Mouse (Mus musculus) adrenal gland, postnatal 4 days (tissue): ENCODE measurements around the gene Prkcsh. TPM values are rescaled to one million over a fixed set of nuclear protein-coding genes. Genes with fewer than 3 reads are reported as not detected.

ENCODE experiments used
- DNase-seq, 2 experiments: peaks; one replicate each; pipeline ENCODE4 v3.0.0; 2021 to 2022; ENCODE audit warnings: low spot score in 2 of 2, mixed read lengths in 2 of 2
- long read RNA-seq, 2 experiments: library from polyadenylated mRNA; stranded (forward); transcript quantifications; one replicate each; pipeline ENCODE4 v2.0.0; 2021
- total RNA-seq, 2 experiments: library from RNA; stranded (reverse); gene quantifications; 2 replicates each; pipeline ENCODE4 v1.2.3; 2021

Prkcsh gene
- total RNA-seq, result 100 to 1,000 TPM; 148 to 155 TPM
- long read RNA-seq, experiment 1, transcript Prkcsh-201 (18 exons, 2,012 nt), result major isoform, 51 of 130 reads
- long read RNA-seq, experiment 1, transcript Prkcsh-202 (18 exons, 1,983 nt), result minor isoform, 37 of 130 reads
- long read RNA-seq, experiment 1, partial matches to known transcripts, result 25 of 130 reads
- long read RNA-seq, experiment 1, other reads (novel, unspliced or antisense), result 13 of 130 reads
- long read RNA-seq, experiment 2, transcript Prkcsh-202 (18 exons, 1,983 nt), result major isoform, 88 of 277 reads
- long read RNA-seq, experiment 2, transcript Prkcsh-201 (18 exons, 2,012 nt), result minor isoform, 87 of 277 reads
- long read RNA-seq, experiment 2, transcript Prkcsh-205 (18 exons, 2,228 nt), result minor isoform, 13 of 277 reads
- long read RNA-seq, experiment 2, partial matches to known transcripts, result 54 of 277 reads
- long read RNA-seq, experiment 2, other reads (novel, unspliced or antisense), result 35 of 277 reads

DNA sequence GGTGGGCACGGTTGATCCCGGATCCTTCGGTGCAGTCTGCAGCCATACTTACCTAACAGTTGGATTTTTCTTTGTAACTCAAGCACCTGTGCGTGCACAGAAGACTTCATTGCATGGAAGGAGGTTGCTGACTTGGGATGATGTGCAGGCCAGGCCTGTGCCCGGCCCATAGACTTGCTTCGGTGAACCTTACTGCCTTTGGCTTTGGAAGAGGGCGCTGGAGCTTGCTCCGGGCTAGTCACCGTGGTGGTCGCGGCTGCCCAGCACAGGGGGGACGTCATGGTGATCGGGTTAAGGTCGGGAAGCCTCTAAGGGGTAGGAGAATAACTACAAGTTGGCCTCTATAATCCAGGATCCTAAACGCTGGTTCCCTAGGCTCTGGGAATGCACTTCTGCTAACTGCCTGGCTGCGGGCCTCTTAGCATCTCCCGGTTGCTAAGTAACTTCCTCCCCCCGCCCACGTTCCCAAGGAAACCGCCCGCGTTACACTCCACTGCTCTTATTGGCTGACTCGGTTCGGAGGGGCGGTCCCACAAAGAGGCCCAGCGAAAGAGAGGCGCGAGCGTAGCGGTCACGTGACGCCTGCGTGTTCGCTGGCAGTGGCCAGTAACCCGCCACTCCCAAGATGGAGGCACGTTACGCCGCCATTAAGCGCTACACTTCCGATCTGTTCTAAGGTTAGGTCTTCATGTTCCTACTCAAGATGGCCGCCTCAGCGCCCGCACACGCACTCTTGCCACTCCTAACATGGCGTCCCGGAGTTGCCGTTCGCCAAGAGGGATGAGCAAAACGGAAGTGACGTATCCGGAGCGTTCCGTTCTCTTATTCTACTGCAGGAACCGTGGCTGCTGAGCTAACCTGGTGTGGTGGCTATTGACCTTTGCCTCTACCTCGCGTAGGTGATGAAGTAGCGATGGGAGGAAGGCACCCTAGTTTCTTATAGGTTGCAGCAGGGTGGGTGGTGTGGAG is at the start of gene Prkcsh, which contains the start of gene Ccdc151:
Gene Prkcsh (plus strand): TSS at position 613 of the 969 bp plus-strand sequence.
Gene Ccdc151 (minus strand): TSS at position 441 of the 969 bp plus-strand sequence.
- peak; percentile 93 to 98 for DNase-seq

DNA sequence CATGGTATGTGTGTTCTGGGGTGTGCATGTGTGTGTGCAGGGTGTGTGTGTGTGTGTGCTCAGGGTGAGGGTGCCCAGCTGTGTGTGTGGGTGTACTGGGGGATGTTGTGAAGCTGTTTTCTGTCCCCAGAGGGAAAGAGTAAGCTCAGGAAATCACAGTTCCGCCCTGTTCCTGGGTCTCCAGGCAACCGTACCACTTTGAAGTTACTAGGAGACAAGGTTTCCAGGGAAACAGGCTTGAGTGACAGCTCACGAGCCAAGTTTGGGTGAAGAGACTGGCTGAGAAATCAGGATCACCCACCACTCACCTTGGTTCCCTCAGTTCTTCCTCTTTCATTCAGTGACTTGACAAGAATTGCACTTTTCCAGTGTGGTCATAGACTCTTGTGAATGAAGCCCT is 49.0 kb upstream of the Prkcsh start:
- no peak for DNase-seq

DNA sequence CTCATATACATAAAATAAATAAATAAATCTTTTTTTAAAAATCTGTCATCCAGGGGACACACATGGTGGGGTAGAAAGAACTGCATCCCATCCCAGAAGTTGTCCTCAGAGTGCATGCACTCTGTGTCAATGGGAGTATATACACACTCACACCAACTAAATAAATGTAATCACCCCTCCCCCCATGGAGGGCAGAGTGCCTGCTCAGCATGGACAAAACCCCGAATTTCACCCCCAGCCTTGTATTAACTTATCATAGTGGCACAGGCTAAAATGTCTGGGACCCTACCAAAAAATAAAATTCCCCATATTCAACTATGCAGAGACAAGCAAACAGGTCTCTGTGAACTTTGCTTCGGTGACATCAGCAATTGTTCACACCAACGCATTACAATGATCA is 48.0 kb upstream of the Prkcsh start:
- no peak for DNase-seq

DNA sequence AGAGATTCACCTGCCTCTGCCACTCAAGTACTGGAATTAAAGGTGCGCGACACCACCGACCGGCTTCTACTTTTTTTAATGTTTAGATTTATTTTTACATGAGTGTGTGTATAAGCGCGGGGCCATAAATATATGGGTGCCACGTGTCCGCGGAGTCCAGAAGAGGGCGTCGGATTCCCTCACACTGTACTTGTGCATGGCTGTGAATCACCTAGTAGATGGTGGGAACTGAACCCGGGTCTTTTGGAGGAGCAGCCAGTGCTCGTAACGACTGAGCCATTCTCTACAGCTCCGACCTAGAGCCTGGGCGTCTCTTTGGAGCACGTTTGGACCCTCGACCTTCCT is 47.4 kb upstream of the Prkcsh start:
- DNase-seq, result no peak

DNA sequence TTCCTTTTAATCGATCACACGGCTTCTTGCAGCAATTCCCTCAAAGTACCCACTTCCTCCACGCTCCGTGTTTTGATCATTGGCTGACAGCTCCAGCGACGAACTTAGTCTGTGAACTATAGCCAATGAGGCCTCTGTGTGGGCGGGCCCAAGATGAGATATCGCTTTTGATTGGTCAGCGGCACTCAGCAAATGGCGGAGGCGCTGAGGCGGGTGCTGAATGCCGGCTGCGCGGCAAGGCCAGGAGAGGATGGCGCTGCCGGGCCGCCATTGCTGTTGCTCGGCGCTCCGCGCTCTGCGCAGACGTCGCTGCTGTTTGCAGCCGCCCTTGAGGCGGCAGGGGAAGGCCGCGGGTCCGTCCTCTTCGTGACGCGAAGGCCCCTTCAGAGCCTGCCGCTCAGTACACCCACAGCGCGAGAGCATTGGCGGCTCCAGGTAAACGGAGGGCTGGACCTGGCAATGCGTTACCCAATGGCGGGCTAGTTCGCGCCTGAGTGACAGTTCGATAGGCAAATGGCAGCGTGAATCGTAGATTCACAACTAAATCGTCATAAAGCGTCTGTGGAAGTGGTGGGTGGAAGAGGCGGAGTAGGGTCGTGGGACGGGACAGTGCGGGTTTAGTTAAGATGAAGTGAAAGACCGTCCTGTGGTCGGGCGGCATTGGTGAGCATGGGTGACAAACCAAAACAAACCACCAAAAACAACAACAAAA is 46.9 kb upstream of the Prkcsh start, which contains the start of gene Swsap1:
Gene Swsap1 (plus strand): TSS at position 186 of the 712 bp plus-strand sequence.
- DNase-seq, result peak; percentile 86 to 96

DNA sequence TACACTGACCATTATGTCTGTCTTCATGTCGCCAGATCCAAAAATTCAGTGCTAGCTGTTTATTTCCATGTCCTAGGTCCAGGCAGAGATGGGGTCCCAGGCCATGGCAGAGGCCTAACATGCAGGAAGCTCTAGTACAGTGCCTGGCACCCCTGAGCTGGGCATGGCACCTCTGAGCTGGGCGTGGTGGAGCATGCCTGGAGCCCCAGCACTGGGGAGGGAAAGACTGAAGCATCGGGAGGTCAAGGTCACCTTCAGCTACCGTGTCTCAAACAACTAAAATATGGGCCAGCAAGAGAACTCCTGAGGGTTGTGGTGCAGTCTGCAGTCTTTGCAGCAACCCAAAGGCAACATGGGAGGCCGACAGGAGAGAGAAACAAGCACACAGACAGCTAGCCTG is 44.2 kb upstream of the Prkcsh start:
- no peak for DNase-seq

DNA sequence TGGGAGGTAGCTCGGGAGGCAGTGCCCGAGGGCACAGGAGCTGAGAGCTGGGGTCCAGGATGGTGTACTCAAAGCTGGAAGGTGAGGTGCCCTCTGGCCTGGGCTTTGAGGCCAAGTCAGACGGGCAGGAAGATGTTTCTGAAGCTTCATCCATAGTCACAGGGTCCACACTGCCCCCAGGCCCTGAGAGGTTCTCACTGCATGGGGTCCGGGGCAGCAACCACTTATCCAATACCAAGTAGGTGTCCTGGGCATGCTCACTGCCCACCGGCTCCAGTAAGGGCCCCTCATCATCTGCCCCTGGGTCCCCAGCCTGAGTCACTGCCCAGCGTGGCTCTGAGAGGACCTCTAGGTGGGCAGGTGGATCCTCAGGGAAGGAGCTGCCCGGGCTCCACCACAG is 43.4 kb upstream of the Prkcsh start:
- DNase-seq, result no peak

DNA sequence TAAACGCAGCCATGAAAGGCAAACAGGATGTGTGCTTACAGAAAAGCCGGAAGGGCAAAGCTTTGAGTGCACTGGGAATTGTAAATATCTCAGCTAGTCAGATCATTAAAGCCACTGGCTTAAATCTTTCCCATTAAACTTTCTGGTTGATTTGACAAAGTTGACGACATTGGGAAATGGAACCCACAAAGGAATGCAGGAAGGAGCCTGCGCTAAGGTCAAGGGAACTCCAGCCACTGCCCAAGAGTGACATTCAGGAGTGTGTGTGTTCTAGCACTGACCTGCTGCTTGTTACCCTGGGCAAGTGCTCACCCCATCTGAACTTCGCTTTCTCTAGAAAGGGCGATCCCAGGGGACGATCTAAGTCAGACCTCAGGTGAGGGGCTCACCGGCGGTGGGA is 42.5 kb upstream of the Prkcsh start:
- DNase-seq, result no peak

DNA sequence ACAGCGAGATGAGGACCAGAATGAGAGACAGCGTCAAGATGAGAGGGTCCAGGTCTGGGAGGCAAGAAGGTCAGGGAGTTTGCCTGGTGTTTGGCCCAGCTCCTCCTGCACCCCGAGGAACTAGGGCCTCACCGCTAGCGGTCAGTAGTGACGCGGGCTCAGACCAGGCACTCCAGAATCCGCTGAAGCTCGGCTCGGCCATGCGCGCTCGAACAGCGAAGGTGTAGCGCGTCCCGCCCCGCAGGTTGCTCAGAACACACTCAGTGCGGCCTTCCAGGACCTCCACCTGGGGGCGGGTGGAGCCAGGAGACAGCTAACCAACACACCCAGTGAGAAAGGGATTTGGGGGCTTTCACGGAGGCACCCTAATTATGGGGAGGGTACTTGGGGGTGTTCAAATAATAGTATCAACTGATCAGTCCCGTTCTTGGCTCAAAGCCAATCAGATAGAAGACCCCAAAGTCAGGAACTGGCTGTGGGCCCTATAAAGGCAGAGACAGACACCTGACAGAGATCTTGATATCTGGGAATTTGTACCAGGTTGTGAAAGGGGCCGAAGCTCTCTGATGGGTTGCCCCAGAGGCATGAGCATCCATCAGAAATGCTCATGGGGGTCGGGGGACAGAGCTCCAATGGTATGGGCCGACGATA is 41.9 kb upstream of the Prkcsh start:
- no peak for DNase-seq

DNA sequence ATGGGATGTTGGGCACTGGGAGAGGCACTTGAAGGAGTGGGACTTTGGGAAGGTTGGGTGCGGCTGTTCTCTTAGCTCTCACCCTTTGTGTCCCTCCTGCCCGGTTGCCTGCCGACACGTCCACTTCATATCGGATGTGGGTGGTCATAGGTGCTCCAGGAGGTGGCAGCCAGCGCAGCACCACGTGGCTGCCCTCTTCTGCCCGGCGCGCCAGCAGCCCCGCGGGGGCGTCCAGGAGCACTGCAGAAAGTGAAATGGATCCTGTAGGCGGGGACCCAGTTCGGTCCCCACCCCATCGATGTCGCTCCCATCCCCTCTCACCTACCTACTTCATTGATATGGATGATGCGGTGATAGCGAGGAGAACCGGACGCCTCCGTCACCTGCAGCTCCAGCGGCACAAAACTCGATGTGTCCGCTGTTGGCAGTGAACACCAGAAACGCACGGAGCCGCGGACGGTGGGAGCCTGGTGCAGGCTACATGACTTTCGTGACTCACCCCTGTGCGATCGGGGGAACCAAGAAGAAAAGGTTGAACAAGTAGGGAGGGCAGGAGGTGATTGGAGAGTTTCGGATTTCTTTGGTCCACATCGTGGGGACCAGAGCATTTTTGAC is 41.1 kb upstream of the Prkcsh start:
- DNase-seq, result no peak

DNA sequence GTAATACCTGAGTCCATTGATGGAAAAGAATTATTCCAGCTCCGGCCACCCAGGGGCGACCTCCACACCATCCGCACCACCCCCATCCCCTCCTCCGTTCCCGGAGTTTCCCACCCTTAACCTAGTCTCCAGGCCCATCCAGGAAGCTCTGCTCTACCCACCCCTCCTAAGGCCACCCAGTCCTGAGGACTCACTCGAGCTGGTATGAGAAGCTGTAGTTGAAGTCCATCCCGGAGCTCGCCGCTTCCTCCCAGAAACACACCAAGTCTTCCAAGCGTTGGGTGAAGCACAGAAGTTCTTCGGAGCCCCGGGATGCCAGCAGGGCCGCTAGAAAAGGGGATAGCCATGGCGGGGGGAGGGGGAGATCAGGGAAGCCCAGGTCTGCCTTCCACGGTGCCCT is 40.6 kb upstream of the Prkcsh start:
- DNase-seq, result no peak

DNA sequence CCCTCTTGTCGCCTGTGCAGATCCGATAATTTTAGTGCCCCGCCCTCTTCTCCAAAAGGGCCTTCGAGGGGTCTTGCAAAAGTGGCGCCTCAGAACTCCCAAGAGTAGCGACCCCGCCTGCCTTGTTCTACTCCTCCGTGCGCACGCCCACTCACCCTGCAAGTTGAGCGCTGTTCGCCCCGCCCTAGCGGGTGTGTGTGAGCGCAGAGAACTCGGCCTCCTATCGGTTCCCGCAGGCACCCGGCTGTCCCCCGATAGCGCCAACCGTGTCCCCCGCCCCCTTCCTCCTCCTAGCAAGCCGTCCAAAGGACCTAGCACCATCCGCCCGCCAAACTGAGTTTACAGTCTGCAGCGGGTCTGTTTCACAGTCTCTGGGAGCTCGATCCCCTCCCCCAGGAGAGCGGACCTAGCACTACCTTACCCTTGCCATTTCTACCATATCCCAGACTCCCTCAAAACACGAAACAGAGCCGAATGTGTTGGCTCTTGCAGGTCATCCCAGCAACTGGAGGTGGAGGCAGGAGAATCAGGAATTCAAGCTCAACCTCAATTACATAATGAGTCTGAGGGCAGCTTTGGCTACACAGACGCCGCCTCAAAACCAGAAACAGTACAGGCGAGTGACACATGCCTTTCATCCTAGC is 40.1 kb upstream of the Prkcsh start:
- peak; percentile 35 to 49 for DNase-seq

DNA sequence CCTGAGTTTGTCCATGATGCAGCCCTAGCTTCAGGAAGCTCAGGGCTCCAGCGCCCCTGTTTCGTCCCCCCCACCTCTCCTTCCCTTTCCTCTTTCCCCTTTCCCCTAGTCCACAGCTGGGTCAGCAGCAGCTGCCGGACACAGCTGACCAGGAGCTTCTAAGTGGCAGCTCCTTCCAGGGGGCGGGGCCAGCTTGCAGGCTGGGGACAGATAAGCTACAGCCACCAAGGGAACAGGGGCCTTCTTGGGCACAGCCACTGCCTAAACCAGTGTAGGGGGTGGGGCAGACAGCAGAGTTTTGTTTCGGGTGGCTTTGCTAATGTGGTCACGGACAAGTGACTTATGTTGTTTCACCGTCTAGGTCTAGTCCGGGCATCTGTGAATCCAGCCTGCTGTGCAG is 39.2 kb upstream of the Prkcsh start, which contains the start of gene Epor:
Gene Epor (minus strand): TSS at position 90 of the 400 bp plus-strand sequence.
- no peak for DNase-seq

DNA sequence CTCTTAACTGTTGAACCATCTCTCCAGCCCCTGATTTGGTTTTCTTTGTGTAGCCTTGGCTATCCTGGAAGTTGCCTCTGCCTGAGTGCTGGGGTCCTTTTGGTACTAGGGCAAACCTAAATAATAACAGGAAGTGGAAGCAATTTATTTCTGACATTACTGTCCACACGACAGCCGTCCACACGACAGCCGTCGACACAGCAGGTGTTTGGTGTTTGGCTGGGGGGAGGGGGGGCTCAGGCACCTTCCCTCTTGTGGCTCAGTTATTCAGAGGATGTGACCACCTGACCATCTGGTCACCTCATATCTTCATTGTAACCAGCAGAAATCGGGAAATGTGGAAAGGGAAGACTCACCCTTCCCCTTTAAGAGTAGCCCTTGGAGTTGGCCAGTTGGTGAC is 33.7 kb upstream of the Prkcsh start:
- no peak for DNase-seq

DNA sequence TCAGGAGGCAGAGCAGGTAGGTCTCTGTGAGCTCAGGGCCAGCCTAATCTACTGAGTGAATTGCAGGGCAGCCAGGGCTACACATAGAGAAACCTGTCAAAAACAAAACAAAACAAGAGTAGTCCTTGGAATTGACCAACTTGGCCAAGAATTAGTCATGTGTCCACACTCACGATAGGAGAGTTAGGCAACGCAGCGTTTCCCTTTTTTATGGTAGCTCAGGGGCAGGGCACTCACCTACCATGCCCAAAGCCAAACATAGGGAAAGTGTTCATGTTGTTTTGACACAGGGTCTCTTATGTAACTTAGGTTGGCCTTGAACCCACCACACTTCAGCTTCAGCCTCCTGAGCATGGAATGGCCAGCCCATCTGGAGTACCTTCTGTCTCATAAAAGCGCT is 33.3 kb upstream of the Prkcsh start:
- DNase-seq, result no peak

DNA sequence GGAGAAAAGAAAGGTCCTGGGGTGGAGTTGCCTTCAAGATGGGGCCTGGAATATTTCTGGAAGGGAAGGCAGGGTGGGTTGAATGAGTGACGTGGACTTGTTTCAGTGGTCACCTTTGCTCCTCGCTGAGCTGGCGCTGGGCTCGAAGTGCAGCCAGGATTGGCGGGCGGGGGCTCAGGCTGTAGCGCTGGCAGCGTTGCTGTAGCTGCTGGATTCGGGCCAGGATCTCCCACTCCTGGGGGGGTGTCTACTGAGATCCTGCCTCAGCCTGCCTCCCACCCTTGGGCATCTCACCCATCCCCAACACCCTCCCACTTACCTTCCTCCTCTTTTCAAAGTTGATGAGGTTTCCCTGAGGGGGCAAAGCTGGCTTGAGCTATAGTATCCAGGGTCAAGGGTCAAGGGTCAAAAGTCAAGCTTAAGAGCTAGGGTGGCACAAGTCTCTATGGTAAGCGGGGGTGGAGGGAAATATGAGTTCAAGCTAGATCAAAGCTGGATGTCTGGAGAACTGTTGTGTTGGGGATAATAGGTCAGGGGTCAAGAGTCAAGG is 25.9 kb upstream of the Prkcsh start:
- DNase-seq, result no peak

DNA sequence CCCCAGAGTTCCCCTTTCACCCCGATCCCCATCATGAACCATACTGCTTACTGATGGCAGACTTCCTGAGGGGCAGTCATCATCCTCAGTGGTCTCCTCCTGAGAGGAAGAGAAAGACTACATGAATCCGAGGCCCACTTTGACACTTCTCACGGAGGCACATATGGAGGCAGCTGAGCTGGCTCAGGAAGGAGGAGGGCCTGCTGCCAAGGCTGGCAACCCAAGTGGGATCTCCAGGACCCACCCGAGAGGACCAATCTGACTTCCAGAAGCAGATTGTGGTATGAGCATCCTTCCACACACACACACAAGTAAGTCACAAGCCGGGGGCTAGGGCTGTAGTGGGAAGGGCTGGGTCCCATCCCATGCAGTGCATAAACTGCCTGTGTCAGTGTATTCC is 25.3 kb upstream of the Prkcsh start:
- DNase-seq, result no peak

DNA sequence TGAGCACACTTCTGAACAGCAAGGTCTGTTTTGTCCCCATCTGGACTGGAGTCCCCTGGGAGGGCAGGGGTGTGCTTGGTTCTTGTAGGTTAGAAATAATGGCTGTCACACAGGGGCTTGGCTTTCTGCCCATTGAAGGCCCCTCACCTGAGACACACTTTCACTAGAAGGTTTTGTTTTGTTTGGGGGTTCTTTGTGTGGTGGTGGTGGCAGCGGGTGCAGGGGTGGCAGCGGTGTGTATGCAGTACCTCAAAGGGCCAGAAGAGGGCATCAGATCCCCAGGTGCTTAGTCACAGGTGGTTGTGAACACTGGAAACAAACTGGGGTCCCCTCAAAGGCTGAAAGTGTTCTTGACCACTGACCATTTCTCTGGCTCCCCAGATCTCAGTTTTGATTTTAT is 24.6 kb upstream of the Prkcsh start:
- no peak for DNase-seq

DNA sequence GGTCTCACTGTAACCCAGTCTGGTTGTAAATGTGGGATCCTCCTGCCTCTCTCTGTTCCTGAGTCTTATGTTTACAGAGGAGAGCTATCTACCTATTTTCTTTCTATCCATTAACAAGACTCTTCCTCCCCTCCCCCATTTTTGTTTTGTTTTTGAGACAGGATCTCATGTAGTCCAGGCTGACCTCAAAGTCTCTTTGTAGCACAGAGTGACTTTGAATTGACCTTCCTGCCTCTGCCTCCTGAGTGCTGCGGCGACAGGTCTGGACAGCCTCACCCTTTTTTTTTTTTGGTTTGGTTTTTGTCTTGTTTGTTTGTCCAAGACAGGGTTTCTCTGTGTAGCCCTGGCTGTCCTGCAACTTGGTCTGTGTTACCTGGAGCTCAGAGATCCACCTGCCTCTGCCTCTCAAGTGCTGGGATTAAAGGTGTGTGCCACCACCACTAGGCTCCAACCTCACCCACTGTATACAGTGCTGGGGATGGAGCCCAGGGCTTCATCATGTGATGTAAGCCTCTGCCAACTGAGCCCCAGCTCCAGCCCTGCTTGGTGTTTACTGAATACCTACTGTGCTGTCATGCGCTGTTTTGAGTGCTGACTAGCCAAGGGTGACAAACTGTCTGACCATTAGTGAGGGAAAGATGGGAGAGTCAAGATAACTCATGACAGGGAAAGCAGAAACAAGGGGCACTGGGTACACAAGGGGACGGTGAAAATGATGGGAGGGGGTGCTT is 24.0 kb upstream of the Prkcsh start:
- no peak for DNase-seq
